Mouse (Mus musculus): ENCODE measurements around the gene Tmem45b. TPM values are rescaled to one million over a fixed set of nuclear protein-coding genes. Genes with fewer than 3 reads are reported as not detected.

Gene Tmem45b
- polyA plus RNA-seq, 1 experiment from 2014 or later: not detected

DNA sequence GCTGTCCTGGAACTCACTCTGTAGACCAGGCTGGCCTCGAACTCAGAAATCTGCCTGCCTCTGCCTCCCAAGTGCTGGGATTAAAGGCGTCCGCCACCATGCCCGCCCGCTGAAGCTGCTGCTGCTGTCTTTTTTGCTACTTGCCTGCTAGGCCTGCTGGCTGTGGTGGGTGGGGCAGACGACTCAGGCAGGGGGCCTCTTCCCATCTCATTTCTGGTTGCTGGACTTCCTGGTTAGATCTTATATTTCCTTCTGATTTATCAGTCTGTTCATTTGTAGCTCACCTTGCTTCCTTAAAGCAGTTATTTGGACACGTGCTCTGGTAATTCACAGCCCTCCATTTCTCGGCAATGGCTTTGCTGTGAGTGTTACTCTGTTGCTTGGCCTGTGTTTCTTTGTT lies 28.8 kb downstream of the Tmem45b start:
- DNase-seq (ENCODE audit: low spot score): no peak
- H3K4me1 ChIP-seq (replicated peaks): 0 out of 2 replicates have a peak, but pooled peaks cover 3% of the 10 kb centered on the region
- H3K36me3 ChIP-seq: no peaks in the 10 kb centered on the region
- H3K9me3 ChIP-seq: no peaks in the 10 kb centered on the region
- no peaks in the 10 kb centered on the region for H3K27me3 ChIP-seq (ENCODE audit: insufficient read depth, poor library complexity, severe bottlenecking)
- 92% methylated on average over 8 of the region's 8 CpGs for WGBS
- H3K27ac ChIP-seq: no peak overlapping the region
- no peak overlapping the region for H3K4me3 ChIP-seq

DNA sequence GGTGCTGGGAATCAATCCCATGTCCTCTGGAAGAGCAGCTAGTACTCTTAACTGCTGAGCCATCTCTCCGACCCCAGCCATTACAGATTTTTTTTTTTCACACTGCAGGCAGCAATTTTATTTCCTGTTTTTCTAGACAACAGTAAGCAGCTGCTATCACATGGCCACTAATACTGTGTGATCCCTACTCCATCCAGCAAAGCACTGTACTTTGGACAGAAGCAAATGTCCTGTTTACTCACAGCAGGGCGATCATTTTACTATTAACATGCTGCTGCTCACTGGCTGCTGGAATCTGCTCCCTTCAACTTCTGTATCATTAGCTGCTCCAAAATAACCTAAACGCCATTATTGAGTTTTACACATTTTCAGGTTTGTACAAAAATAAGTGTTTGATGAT lies 30.8 kb downstream of the Tmem45b start:
- 95% methylated on average over 3 of the region's 3 CpGs for WGBS
- Histone ChIP-seq H3K27me3 (ENCODE audit: insufficient read depth, poor library complexity, severe bottlenecking) (no peaks in the 10 kb centered on the region), H3K27ac (no peak overlapping the region), H3K4me1 (replicated peaks) (0 out of 2 replicates have a peak, but pooled peaks cover 3% of the 10 kb centered on the region), H3K9me3 (no peaks in the 10 kb centered on the region), H3K4me3 (no peak overlapping the region), H3K36me3 (no peaks in the 10 kb centered on the region)
- no peak for DNase-seq (ENCODE audit: low spot score)

DNA sequence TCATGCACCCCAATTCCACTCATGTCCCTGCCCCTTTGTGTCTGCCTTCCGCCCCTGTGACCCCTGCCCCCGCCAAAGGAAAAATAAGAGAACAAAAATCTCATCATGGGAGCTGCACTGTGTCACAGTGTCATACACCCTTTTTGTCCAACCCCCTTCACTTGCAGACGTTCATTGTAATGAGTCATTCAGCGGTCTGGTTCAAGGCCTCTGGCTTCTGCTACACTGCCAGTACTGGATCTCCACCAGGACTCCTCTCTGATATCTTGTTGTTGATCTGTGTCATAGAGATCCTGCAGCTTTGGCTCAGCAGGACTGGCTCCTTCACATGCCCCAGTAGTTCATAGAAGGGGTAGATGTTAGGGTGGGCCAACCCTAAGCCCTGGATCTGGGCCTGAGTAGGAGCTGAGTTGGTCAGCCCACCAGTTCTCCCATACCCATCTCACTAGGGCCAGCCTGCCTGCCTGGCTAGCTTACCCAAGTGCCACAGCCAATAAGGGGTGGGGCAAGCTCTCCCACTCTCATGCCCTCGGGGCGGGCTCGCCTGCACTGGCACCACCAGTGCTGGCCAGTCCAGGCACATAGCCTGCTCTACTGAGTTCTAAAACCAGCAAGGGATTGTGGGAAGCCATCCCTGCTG lies 31.8 kb downstream of the Tmem45b start:
- DNase-seq (ENCODE audit: low spot score): no peak
- Histone ChIP-seq H3K4me1 (replicated peaks) (peaks cover 3% of the 10 kb centered on the region; the same call in 1 of the 2 replicates), H3K4me3 (no peak overlapping the region)

DNA sequence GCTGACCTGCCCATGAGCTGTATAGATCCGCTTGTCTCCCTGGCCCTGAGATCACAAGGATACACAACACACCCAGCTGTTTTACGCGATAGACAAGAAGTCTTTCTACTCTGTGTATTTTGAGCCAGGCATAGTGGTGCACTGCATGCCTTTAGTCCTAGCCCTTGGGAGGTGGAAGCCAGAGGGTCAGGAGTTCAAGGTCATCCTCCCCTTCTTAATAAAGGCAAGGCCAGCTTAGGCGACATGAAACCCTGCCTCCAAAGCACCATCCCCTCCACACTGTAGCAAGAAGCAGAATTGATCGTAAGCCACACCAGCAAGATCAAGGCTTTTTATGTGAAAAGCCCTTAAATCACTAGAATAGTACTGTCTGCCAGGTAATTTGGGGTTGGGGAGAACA lies 32.5 kb downstream of the Tmem45b start:
- H3K4me1 ChIP-seq (replicated peaks): peaks cover 8% of the 10 kb centered on the region; the same call in 1 of the 2 replicates
- H3K4me3 ChIP-seq: no peak overlapping the region
- no peaks in the 10 kb centered on the region for H3K9me3 ChIP-seq
- DNase-seq (ENCODE audit: low spot score): no peak
- no peaks in the 10 kb centered on the region for H3K36me3 ChIP-seq
- 84% methylated on average over 5 of the region's 5 CpGs for WGBS
- no peaks in the 10 kb centered on the region for H3K27me3 ChIP-seq (ENCODE audit: insufficient read depth, poor library complexity, severe bottlenecking)
- H3K27ac ChIP-seq: no peak overlapping the region

More for the DNA sequence above, 31.8 kb downstream of the Tmem45b start:
- Histone ChIP-seq H3K9me3 (no peaks in the 10 kb centered on the region), H3K36me3 (no peaks in the 10 kb centered on the region), H3K27me3 (ENCODE audit: insufficient read depth, poor library complexity, severe bottlenecking) (no peaks in the 10 kb centered on the region), H3K27ac (no peak overlapping the region)
- WGBS: 80% methylated on average over 7 of the region's 7 CpGs

DNA sequence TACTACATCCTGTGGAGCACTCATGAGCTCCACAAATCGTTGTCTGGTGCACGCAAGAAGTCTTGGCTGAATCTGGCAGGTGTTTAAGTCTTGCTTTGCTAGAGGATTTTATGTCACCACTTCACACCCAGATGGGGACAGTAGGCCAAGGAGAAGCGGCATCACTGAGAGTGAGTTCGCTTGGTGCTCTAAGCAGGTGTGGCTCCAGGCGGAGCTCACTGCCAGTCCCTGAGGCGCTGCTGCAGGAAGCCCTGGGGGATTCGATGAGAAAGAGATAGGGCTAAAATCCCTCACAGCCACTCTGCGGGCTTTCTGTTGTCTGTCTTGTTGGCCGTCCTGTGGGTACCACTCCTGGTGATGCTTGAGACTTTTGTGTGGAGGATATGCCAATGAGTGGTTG lies 34.3 kb downstream of the Tmem45b start:
- 79% methylated on average over 9 of the region's 9 CpGs for WGBS
- Histone ChIP-seq H3K36me3 (no peaks in the 10 kb centered on the region), H3K4me3 (no peak overlapping the region), H3K9me3 (no peaks in the 10 kb centered on the region), H3K27ac (no peak overlapping the region), H3K27me3 (ENCODE audit: insufficient read depth, poor library complexity, severe bottlenecking) (no peaks in the 10 kb centered on the region), H3K4me1 (replicated peaks) (peaks cover 8% of the 10 kb centered on the region; the same call in 1 of the 2 replicates)
- no peak for DNase-seq (ENCODE audit: low spot score)

DNA sequence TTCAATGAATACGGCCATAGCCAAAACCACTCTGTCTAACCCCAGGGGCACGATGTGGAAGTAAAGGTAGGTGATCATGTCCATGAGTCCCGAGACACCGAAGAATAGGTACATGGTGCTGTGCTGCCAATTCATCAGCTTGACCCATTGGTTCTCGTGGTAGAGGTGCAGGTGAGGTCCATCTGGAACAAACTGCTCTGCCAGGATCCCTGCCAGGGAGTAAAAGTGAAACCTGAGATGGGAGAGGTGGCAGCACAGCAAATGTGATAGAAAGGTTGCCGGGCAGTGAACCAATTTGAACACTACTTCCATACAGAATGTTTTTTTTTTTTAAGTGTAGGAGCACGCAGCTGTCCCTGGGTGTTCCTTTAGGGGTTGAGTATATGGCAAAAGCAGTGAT lies 35.3 kb downstream of the Tmem45b start:
- 86% methylated on average over 7 of the region's 7 CpGs for WGBS
- H3K27me3 ChIP-seq (ENCODE audit: insufficient read depth, poor library complexity, severe bottlenecking): no peaks in the 10 kb centered on the region

DNA sequence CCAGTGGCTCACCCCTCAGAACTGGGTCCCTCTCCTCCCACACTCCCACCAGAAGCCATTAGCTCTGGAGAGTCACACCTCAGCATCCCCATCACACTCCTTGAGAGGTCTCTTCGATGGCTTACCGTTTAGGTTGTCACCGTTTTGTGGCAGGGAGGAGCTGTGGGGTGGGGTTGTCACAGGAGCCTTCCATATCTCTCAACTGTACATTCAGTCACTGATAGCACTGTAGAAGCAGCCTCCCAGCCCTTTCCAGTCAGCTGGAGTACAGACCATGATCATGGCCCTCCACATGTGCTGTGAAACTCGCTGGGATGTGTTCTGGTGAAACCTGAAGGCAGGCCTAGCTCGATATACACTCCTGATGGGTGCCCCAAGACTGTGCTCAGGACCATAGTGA lies 42.1 kb downstream of the Tmem45b start:
- Histone ChIP-seq H3K27me3 (ENCODE audit: insufficient read depth, poor library complexity, severe bottlenecking) (no peaks in the 10 kb centered on the region), H3K4me3 (no peak overlapping the region), H3K9me3 (no peaks in the 10 kb centered on the region), H3K36me3 (peaks cover 63% of the 10 kb centered on the region), H3K27ac (no peak overlapping the region), H3K4me1 (replicated peaks) (peaks cover 2% of the 10 kb centered on the region; the same call in 1 of the 2 replicates)
- 93% methylated on average over 5 of the region's 5 CpGs for WGBS
- DNase-seq (ENCODE audit: low spot score): no peak

More for the DNA sequence above, 35.3 kb downstream of the Tmem45b start:
- no peak for DNase-seq (ENCODE audit: low spot score)
- H3K4me1 ChIP-seq (replicated peaks): peaks cover 8% of the 10 kb centered on the region; the same call in 1 of the 2 replicates
- no peaks in the 10 kb centered on the region for H3K9me3 ChIP-seq
- no peak overlapping the region for H3K4me3 ChIP-seq
- peaks cover 4% of the 10 kb centered on the region for H3K36me3 ChIP-seq
- no peak overlapping the region for H3K27ac ChIP-seq

DNA sequence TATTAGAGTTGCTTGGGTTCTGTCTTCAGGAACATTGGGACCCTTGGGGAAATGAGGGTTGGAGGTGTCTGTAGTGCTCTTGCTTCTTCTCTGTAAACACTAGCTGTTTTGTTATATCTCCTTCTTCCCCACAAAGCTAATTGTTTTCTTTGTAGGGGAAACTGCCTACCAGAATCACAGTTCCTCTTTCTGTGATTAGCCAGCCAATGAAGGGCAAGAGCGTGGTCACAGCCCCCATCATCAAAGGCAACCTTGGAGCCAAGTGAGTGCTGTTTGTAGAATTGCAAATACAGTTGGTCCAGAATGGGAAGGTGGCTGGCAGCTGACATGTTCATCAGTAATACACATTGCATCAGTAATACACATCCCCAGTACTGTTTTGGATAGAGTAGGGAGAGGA lies 45.4 kb downstream of the Tmem45b start:
- Histone ChIP-seq H3K36me3 (peaks cover 90% of the 10 kb centered on the region), H3K27ac (no peak overlapping the region), H3K9me3 (no peaks in the 10 kb centered on the region), H3K4me3 (no peak overlapping the region), H3K27me3 (ENCODE audit: insufficient read depth, poor library complexity, severe bottlenecking) (no peaks in the 10 kb centered on the region), H3K4me1 (replicated peaks) (no peaks in the 10 kb centered on the region)
- DNase-seq (ENCODE audit: low spot score): no peak
- WGBS: 93% methylated on average over 1 of the region's 1 CpGs

DNA sequence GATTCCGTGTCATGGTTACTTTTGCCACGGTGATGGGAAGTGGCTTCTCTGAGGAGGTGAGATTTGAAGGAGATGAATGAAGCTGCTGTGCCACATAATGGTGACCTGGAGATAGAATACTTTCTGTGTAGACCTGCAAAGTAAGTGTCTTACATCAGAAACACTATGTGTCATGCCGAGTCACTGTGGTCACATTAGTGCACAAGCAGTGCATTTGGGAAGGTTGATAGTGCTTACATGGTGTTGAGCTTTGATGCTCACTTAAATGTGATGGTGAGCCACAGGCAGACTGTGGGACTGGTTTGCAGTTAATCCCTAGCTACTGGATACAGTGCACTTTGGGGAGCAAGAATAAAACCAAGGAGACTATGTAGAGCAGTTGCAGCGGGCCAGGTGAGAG lies 52.1 kb downstream of the Tmem45b start:
- 92% methylated on average over 4 of the region's 4 CpGs for WGBS
- Histone ChIP-seq H3K4me3 (no peak overlapping the region), H3K36me3 (peaks cover 95% of the 10 kb centered on the region), H3K27ac (no peak overlapping the region), H3K27me3 (ENCODE audit: insufficient read depth, poor library complexity, severe bottlenecking) (no peaks in the 10 kb centered on the region), H3K4me1 (replicated peaks) (no peaks in the 10 kb centered on the region), H3K9me3 (no peaks in the 10 kb centered on the region)
- DNase-seq (ENCODE audit: low spot score): no peak

DNA sequence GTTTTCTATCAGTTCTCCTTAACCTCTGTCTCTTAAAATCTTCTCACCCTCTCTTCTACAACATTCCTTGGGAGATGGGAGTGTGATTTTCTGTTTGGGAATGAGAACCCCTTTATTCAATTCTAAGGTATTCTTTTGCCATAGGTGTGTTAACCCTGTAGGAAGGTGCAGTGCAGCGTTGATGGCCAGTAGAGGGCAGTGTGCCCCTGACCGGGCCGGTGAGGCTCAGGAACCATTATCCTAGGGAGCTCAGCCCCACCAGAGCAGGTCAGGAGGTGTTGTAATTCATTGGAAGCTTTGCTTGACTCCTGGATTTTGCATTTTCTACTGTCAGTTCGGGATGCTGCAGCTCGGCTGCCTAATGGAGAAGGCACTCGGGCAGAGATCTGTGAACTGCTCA lies 59.0 kb downstream of the Tmem45b start:
- no peak overlapping the region for H3K27ac ChIP-seq
- no peaks in the 10 kb centered on the region for H3K27me3 ChIP-seq (ENCODE audit: insufficient read depth, poor library complexity, severe bottlenecking)
- no peaks in the 10 kb centered on the region for H3K9me3 ChIP-seq
- peaks cover 91% of the 10 kb centered on the region for H3K36me3 ChIP-seq
- no peaks in the 10 kb centered on the region for H3K4me1 ChIP-seq (replicated peaks)
- DNase-seq (ENCODE audit: low spot score): peak; percentile 19
- no peak overlapping the region for H3K4me3 ChIP-seq
- 69% methylated on average over 6 of the region's 6 CpGs for WGBS

DNA sequence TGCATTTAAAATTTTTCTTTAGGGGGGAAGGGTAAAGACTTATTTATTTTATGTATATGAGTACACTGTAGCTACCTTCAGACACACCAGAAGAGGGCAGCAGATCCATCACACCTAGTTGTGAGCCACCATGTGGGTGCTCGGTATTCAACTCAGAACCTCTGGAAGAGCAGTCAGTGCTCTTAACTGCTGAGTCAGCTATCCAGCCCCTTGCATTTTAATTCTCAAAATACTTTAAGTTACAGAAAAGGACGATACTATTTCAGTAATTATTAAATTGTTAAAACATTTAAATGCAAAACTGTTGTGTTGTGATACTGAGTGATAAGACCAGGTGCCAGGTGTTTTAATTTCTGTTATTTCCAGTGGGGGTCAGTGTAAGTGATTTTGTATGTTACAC lies 60.0 kb downstream of the Tmem45b start:
- DNase-seq (ENCODE audit: low spot score): no peak
- 89% methylated on average over 2 of the region's 2 CpGs for whole genome bisulfite sequencing
- Histone ChIP-seq H3K36me3 (peaks cover 91% of the 10 kb centered on the region), H3K27me3 (ENCODE audit: insufficient read depth, poor library complexity, severe bottlenecking) (no peaks in the 10 kb centered on the region), H3K9me3 (no peaks in the 10 kb centered on the region), H3K4me3 (no peak overlapping the region), H3K27ac (no peak overlapping the region), H3K4me1 (replicated peaks) (no peaks in the 10 kb centered on the region)

DNA sequence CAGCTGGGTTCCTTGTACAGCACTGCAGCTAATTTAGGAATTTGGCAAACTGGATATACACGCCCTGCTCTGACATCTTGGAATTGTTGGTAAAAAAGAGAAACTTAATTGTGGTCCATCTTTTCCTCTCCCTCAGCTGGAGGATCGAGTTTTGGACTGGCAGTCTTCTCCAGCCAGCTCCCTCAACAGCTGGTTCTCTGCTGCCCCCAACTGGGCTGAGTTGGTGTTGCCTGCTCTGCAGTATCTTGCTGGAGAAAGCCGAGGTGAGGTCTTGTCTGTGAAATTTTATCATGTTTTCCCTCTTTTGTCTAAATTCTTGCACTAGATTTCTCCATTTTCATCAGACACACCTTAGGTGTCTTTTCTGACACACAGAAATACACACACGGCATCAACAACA lies 63.8 kb downstream of the Tmem45b start:
- Histone ChIP-seq H3K36me3 (peaks cover 100% of the 10 kb centered on the region), H3K4me3 (no peak overlapping the region), H3K27me3 (ENCODE audit: insufficient read depth, poor library complexity, severe bottlenecking) (no peaks in the 10 kb centered on the region), H3K27ac (no peak overlapping the region), H3K9me3 (no peaks in the 10 kb centered on the region), H3K4me1 (replicated peaks) (no peaks in the 10 kb centered on the region)
- WGBS: 63% methylated on average over 4 of the region's 4 CpGs
- DNase-seq (ENCODE audit: low spot score): peak; percentile 68

DNA sequence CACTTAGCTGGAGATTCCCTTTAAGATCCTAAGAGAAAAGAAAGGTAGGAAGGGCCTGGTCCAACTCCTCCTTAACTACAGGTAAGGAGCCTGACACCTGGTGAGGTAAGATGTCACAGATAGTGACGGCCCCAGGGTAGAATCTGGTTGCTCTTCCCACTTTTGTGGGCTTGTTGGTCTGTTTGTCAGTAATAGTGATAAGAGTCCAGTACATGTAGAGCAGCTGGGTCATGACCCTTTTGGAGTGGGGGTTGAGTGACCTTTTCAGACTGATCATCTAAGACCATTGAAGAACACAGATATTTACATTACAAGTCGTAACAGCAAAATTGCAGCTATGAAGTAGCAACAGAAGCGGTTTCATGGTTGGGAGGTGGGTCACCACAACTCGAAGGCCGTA lies 77.1 kb downstream of the Tmem45b start:
- no peak for DNase-seq (ENCODE audit: low spot score)
- peak overlapping the region; percentile 97 for H3K4me3 ChIP-seq
- peaks cover 36% of the 10 kb centered on the region for H3K36me3 ChIP-seq
- 95% methylated on average over 5 of the region's 5 CpGs for WGBS
- H3K9me3 ChIP-seq: no peaks in the 10 kb centered on the region
- no peak overlapping the region for H3K27ac ChIP-seq
- H3K4me1 ChIP-seq (replicated peaks): peaks cover 28% of the 10 kb centered on the region
- no peaks in the 10 kb centered on the region for H3K27me3 ChIP-seq (ENCODE audit: insufficient read depth, poor library complexity, severe bottlenecking)
